Mouse (Mus musculus) forebrain, postnatal 0 days (tissue): ENCODE data around the gene Neurod2. TPM values are rescaled to one million over a fixed set of nuclear protein-coding genes. Genes with fewer than 3 reads are reported as not detected.

ENCODE experiments used
- ATAC-seq: fragments of 200-750 bp; cut with Nextera tagmentation; 2 replicates; pipeline ENCODE4 v1.8.0; 2017; ENCODE audit warnings: mild to moderate bottlenecking, moderate library complexity
- DNase-seq: peaks from one replicate; pipeline ENCODE4 v3.0.0-alpha.2; 2015
- H3K27ac ChIP-seq: fragments of 300-500 bp; sonication (generic); 2 replicates; pipeline ENCODE4 v1.5.1; 2014; ENCODE audit warnings: low read depth, mild to moderate bottlenecking, antibody characterized with exemption, low read length, moderate library complexity, mixed read lengths
- H3K27me3 ChIP-seq: fragments of 300-500 bp; sonication (generic); 2 replicates; pipeline ENCODE4 v1.6.1; 2014; ENCODE audit warnings: mild to moderate bottlenecking, low read length, mixed read lengths; ENCODE audit not compliant: insufficient read depth
- H3K36me3 ChIP-seq: fragments of 300-500 bp; sonication (generic); 2 replicates; pipeline ENCODE4 v1.6.1; 2014; ENCODE audit warnings: mild to moderate bottlenecking, moderate library complexity; ENCODE audit not compliant: insufficient read depth
- H3K4me1 ChIP-seq: fragments of 300-500 bp; sonication (generic); 2 replicates; pipeline ENCODE4 v1.6.1; 2014; ENCODE audit warnings: antibody characterized with exemption; ENCODE audit not compliant: insufficient read depth
- H3K4me2 ChIP-seq: fragments of 300-500 bp; sonication (generic); 2 replicates; pipeline ENCODE4 v1.6.1; 2014; ENCODE audit warnings: low read depth, mild to moderate bottlenecking, moderate library complexity
- H3K4me3 ChIP-seq: fragments of 300-500 bp; sonication (generic); 2 replicates; pipeline ENCODE4 v1.5.1; 2014; ENCODE audit warnings: low read depth, low read length, mixed read lengths
- H3K9ac ChIP-seq: fragments of 300-500 bp; sonication (generic); 2 replicates; pipeline ENCODE4 v1.6.1; 2014; ENCODE audit warnings: mild to moderate bottlenecking
- H3K9me3 ChIP-seq: fragments of 300-500 bp; sonication (generic); 2 replicates; pipeline ENCODE4 v1.6.1; 2016; ENCODE audit warnings: low read length
- CTCF ChIP-seq: sonication (generic); IDR thresholded peaks from 2 replicates; pipeline ENCODE4 v1.5.1; 2016; ENCODE audit warnings: antibody characterized with exemption, control low read depth, low read depth
- WGBS: fragments of 180-500 bp; shearing (Covaris S2); extraction: QIAGEN DNeasy Blood & Tissue Kit; methylation state at CpG from one replicate; pipeline ENCODE4 v1.1.7; 2014; 5-methylcytosine and 5-hydroxymethylcytosine counted together
- polyA plus RNA-seq: library from polyadenylated mRNA; unstranded; fragments of >200 nt; fragmentation: Nextera tagmentation; extraction: Ambion mirVana; gene quantifications from 2 replicates; pipeline ENCODE4 v1.2.1, GENCODE M21; 2015
- total RNA-seq: library from RNA; depleted of rRNA; stranded (reverse); fragments of >200 nt; gene quantifications from 2 replicates; pipeline ENCODE4 v1.2.3, GENCODE M21; 2014

Gene Neurod2
- total and polyA plus RNA-seq, 2 experiments from 2014 or later, result 74.9 to 133 TPM

DNA sequence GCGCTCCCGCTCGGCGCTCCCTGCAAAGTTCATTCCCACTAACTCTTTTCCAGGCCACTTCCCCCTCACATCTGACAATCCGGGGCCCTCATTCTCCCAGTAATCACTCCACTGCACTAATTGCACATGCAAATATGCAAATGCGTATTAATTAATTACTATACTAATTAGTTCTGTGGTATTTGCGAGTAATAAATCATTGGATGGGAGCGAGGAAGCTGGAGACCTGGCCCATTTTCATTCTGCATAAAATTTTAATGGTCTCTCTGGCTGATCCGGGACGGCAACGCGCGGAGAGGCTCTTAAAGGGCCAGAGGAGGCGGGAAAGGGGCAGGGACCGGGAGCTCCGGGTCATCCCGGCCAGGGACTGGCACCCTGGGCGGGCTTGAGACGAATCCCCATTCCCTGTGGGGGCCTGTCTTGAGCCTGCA lies 9.6 kb upstream of the Neurod2 start:
- H3K27me3 ChIP-seq, result 0 out of 2 replicates have a peak, but pooled peaks cover 7% of the 10 kb centered on the region
- H3K9ac ChIP-seq, result peak overlapping the region; percentile 81
- TF ChIP-seq CTCF, result no peak
- H3K4me3 ChIP-seq, result peak overlapping the region; percentile 50
- no peaks in the 10 kb centered on the region for H3K9me3 ChIP-seq
- H3K4me2 ChIP-seq, result peak overlapping the region; percentile 97
- DNase-seq, result peak; percentile 68
- peak overlapping the region; percentile 95 for H3K27ac ChIP-seq
- ATAC-seq, result peak; percentile 42; the same call in 1 of the 2 replicates
- WGBS, result under 1% methylated on average over 19 of the region's 19 CpGs
- no peaks in the 10 kb centered on the region for H3K36me3 ChIP-seq
- peaks cover 17% of the 10 kb centered on the region for H3K4me1 ChIP-seq

DNA sequence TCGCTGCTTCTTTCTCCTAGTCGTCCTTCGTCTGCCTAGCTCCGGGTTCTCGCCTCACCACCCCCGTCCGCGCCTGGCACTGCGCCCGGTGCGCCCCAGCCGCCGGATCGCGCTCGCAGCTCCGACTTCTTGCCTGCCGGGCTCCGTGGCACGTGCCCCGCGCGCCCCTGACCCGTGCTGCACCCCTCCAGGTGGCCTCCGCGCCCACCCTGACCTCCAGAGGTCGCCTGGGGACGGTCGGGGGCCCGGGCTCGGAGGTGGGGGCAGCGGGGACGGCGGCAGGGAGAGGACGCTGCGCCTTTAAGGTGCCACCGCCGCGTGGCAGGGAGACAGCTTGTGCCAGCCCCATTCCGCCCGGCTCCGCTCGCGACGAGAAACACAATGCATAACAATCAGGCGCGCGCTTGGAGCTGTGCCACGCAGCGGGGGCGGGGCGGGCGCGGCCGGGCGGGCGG lies 9.1 kb upstream of the Neurod2 start:
- TF ChIP-seq CTCF, result no peak
- Histone ChIP-seq H3K4me3 (peak overlapping the region; percentile 50), H3K9me3 (no peaks in the 10 kb centered on the region), H3K4me1 (peaks cover 22% of the 10 kb centered on the region), H3K36me3 (no peaks in the 10 kb centered on the region), H3K27ac (peak overlapping the region; percentile 95), H3K4me2 (peak overlapping the region; percentile 97), H3K9ac (peak overlapping the region; percentile 81), H3K27me3 (0 out of 2 replicates have a peak, but pooled peaks cover 7% of the 10 kb centered on the region)
- peak; percentile 70 for ATAC-seq
- DNase-seq, result peak; percentile 80
- 2% methylated on average over 38 of the region's 57 CpGs for WGBS

DNA sequence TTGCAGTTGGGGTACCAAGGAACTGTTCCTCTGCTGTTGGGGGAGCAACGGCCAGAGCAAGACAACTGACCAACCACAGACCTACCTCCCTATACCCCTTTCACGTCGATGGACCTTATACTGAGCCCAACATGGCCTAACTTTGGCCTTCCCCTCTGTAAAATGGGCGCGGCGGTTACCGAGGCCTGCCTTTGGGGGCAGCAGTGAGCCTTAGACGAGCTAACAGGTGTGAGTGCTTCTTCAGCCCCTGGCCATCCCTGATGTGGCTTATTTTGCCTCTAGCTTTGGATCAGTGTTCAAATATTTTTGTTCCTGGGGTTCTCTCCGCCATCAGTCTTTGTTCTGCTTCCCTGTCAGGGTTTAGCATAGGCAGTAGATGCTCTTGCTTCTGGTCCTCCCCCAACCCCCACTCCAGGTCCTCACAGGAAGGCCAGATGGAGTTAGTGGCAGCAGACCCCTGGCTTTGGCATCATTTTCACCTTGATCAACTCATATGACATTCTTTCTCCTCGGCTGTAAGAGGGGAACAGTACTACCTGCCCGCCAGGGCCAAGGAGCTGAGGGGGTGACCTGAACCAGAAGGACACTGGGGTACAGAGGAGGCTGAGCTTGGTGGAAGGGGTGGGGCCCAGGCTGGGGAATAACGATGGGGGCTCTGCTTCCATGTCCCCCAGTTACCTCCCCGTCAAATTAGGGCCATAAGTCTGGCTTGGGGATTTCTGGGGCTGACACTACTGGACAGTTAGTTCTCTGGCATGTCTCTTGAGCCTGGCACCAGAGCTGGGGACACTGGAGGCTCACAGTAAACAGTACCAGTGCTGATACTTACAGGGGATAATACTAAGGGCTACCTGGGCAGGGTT lies 7.0 kb upstream of the Neurod2 start:
- H3K27ac ChIP-seq, result no peak overlapping the region
- H3K4me2 ChIP-seq, result no peak overlapping the region
- H3K9me3 ChIP-seq, result no peaks in the 10 kb centered on the region
- H3K36me3 ChIP-seq, result no peaks in the 10 kb centered on the region
- H3K27me3 ChIP-seq, result 0 out of 2 replicates have a peak, but pooled peaks cover 7% of the 10 kb centered on the region
- 21% methylated on average over 13 of the region's 13 CpGs for WGBS
- TF ChIP-seq CTCF, result peak; percentile 65
- H3K4me1 ChIP-seq, result peaks cover 22% of the 10 kb centered on the region
- DNase-seq (no peak), ATAC-seq (no peak)
- H3K9ac ChIP-seq, result no peak overlapping the region
- no peak overlapping the region for H3K4me3 ChIP-seq

DNA sequence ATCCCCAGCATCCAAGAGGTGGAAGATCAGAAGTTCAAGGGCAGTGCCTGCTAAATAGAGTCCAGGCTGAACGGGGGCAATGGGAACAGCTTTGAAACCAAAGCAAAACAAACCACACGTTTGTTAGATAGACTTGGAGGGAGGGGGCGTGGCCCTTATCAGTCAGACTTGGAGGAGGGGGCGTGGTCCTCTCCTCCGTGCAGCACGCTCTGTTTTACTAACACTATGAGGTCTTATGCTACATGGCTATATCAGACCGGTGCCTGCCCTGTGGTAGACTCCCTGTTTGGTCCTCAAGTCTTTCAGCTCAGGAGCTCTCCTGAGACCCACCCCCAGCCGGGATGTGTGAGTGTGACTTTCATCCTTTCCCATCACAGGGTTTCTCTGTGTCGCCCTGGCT lies 5.8 kb upstream of the Neurod2 start:
- no peak for DNase-seq
- peaks cover 22% of the 10 kb centered on the region; the same call in 1 of the 2 replicates for H3K4me1 ChIP-seq

DNA sequence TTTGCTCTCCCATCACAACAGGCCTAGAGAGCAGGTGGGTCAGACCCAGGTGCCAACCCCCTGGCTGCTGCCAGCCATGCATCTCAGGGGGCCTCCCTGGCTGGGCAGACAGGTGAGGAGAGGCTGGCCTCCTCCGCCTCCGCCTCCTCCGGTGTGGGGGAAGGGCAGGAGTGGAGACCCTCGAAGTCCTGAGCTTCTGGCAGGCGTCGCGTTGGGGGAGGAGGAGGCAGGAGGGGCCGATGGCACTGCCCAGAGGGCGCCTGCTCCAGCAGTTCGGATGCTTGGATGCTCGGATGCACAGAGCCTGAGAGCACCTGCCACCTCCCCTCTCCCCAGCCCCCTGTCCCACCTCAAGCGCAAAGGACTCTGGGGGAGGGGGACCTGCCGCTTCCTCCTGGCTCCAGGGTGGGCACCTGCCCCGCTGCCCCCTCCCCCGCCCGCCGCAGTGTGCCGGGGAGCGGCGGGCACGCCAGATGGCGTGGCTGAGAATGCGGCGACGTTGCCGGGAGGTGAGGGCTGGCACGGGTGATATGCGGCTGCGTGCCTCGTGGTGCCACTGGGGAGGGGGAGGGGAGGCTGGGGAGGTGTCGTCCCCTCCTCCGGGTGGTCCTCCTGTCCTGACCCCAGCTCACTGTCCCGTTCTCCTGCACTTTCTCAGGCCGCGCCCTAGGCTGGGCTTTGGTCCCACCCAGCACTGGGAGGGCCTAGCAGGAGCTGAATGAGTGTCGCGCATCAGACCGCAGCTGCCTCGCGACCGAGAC lies 4.7 kb upstream of the Neurod2 start:
- peak overlapping the region; percentile 95 for H3K27ac ChIP-seq
- 8% methylated on average over 28 of the region's 41 CpGs for WGBS
- H3K4me2 ChIP-seq, result peak overlapping the region; percentile 62
- no peak for TF ChIP-seq CTCF
- ATAC-seq (0 out of 2 replicates have a peak, but pooled peaks have one; percentile 6), DNase-seq (peak; percentile 75)
- peaks cover 18% of the 10 kb centered on the region for H3K27me3 ChIP-seq
- peak overlapping the region; percentile 33 for H3K4me3 ChIP-seq
- H3K9me3 ChIP-seq, result no peaks in the 10 kb centered on the region
- H3K9ac ChIP-seq, result peak overlapping the region; percentile 56
- no peaks in the 10 kb centered on the region for H3K36me3 ChIP-seq
- H3K4me1 ChIP-seq, result peaks cover 18% of the 10 kb centered on the region

More for the DNA sequence above, 5.8 kb upstream of the Neurod2 start:
- Histone ChIP-seq H3K9me3 (no peaks in the 10 kb centered on the region), H3K4me3 (no peak overlapping the region), H3K4me2 (no peak overlapping the region), H3K27ac (no peak overlapping the region), H3K36me3 (no peaks in the 10 kb centered on the region), H3K9ac (no peak overlapping the region), H3K27me3 (peaks cover 11% of the 10 kb centered on the region; the same call in 1 of the 2 replicates)
- no peak for TF ChIP-seq CTCF
- ATAC-seq, result no peak
- WGBS, result 10% methylated on average over 9 of the region's 9 CpGs

DNA sequence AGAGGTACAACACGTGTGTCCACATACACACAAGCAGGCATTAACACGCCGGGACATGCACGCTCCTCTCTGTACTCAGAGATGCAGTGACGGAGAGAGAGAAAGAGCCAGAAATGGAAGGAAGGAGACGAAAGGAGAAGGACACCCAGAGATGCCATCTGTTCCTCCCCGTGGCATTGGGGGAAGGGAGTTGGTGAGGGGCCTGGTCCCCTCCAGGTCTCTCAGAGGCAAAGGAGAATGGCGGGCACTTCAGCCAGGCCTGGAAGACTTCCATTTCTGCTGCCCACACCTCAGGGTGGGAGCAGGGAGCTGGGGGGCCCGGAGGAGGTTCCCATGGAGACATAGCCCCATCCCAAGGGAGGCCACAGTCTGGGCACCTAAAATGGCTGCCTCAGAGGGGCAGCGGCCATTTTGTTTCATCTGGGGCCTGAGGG lies 3.8 kb upstream of the Neurod2 start:
- ATAC-seq (no peak), DNase-seq (no peak)
- Histone ChIP-seq H3K9me3 (no peaks in the 10 kb centered on the region), H3K9ac (0 out of 2 replicates have a peak overlapping the region, but pooled peaks have one; percentile 6), H3K27me3 (peaks cover 18% of the 10 kb centered on the region), H3K4me2 (no peak overlapping the region), H3K27ac (peak overlapping the region; percentile 95), H3K36me3 (no peaks in the 10 kb centered on the region), H3K4me3 (no peak overlapping the region), H3K4me1 (peaks cover 18% of the 10 kb centered on the region)
- no peak for TF ChIP-seq CTCF
- WGBS, result 47% methylated on average over 10 of the region's 10 CpGs
